8 mouse cellular contexts compared by ENCODE assay signal in genomic region chr13:107890866-107891821, GRCm38 (mm10).
DNase-seq lines count a peak whose midpoint lies in the region; ATAC-seq and TF ChIP-seq lines count a peak whose summit lies in the region.

No protein-coding gene starts in this region.

- peak overlapping the region; percentile 83 for H3K4me3 ChIP-seq in embryonic facial prominence, embryonic 12.5 days
- peak overlapping the region; percentile 90 for H3K4me3 ChIP-seq in heart, adult 2 months
- H3K4me3 ChIP-seq in limb, embryonic 15.5 days: peak overlapping the region; percentile 73
- H3K4me3 ChIP-seq in midbrain, embryonic 15.5 days: peak overlapping the region; percentile 79
- H3K4me3 ChIP-seq in spleen, adult 2 months (ENCODE audit: extremely low read depth, insufficient read depth, insufficient read length): peak overlapping the region; percentile 64

- H3K4me2 ChIP-seq in embryonic facial prominence, embryonic 12.5 days (replicated peaks): peak overlapping the region; percentile 80
- H3K4me2 ChIP-seq in limb, embryonic 15.5 days: peak overlapping the region; percentile 92
- H3K4me2 ChIP-seq in midbrain, embryonic 15.5 days: peak overlapping the region; percentile 72

- H3K9ac ChIP-seq in embryonic facial prominence, embryonic 12.5 days: peak overlapping the region; percentile 80
- H3K9ac ChIP-seq in heart, adult 2 months (ENCODE audit: low read depth, low read length): peak overlapping the region; percentile 97
- peak overlapping the region; percentile 64 for H3K9ac ChIP-seq in limb, embryonic 15.5 days
- H3K9ac ChIP-seq in midbrain, embryonic 15.5 days: peak overlapping the region; percentile 83

- H3K27me3 ChIP-seq in embryonic facial prominence, embryonic 12.5 days: 0 out of 2 replicates have a peak, but pooled peaks cover 6% of the 10 kb centered on the region
- 0 out of 2 replicates have a peak, but pooled peaks cover 1% of the 10 kb centered on the region for H3K27me3 ChIP-seq in heart, adult 2 months (ENCODE audit: control insufficient read depth, insufficient read depth, low read length)
- 0 out of 2 replicates have a peak, but pooled peaks cover 7% of the 10 kb centered on the region for H3K27me3 ChIP-seq in limb, embryonic 15.5 days
- no peaks in the 10 kb centered on the region for H3K27me3 ChIP-seq in midbrain, embryonic 15.5 days (replicated peaks)
- peaks cover 14% of the 10 kb centered on the region for H3K27me3 ChIP-seq in spleen, adult 2 months (ENCODE audit: control insufficient read depth, insufficient read depth, low read length)

- no peak; the same call in 1 of the 2 replicates for TF ChIP-seq EP300 in heart, adult 2 months (IDR thresholded peaks at IDR 0.05; ENCODE audit: insufficient read depth, low read depth, low read length)

- ATAC-seq in CD4-positive, CD25-positive, alpha-beta regulatory T cell, adult 4 months: no peak
- ATAC-seq in embryonic facial prominence, embryonic 12.5 days (ENCODE audit: insufficient number of reproducible peaks, insufficient read depth, low FRiP score, low TSS enrichment): peak; percentile 14
- peak; percentile 16; the same call in 1 of the 2 replicates for ATAC-seq in limb, embryonic 15.5 days (ENCODE audit: insufficient number of reproducible peaks, low FRiP score, low TSS enrichment, low read depth)
- peak; percentile 16; the same call in 1 of the 2 replicates for ATAC-seq in midbrain, embryonic 15.5 days (replicated peaks)

- peaks cover 5% of the 10 kb centered on the region for H3K79me2 ChIP-seq in heart, adult 2 months (replicated peaks; ENCODE audit: control insufficient read depth, insufficient read depth, low read length)

- intact Hi-C loops in heart, adult 2 months (cut with DNase I): loop anchor here (2.0 to 10.0 kb wide), 7 partner anchors 60 to 426 kb away; no protein-coding TSS in a partner anchor

- peaks cover 14% of the 10 kb centered on the region for H3K4me1 ChIP-seq in embryonic facial prominence, embryonic 12.5 days
- H3K4me1 ChIP-seq in heart, adult 2 months (ENCODE audit: control insufficient read depth, insufficient read depth, low read length): no peaks in the 10 kb centered on the region; the same call in 1 of the 2 replicates
- H3K4me1 ChIP-seq in limb, embryonic 15.5 days: peaks cover 26% of the 10 kb centered on the region
- peaks cover 24% of the 10 kb centered on the region for H3K4me1 ChIP-seq in midbrain, embryonic 15.5 days
- H3K4me1 ChIP-seq in spleen, adult 2 months (ENCODE audit: control insufficient read depth, insufficient read depth, insufficient read length): peaks cover 2% of the 10 kb centered on the region

- peak; percentile 39 for TF ChIP-seq POLR2A in heart, adult 2 months (IDR thresholded peaks at IDR 0.05; ENCODE audit: insufficient read depth, low read depth, low read length)
- no peak for TF ChIP-seq POLR2A in spleen, adult 2 months (IDR thresholded peaks at IDR 0.05; ENCODE audit: low read depth, low read length)

- no peaks in the 10 kb centered on the region for H3K36me3 ChIP-seq in embryonic facial prominence, embryonic 12.5 days
- H3K36me3 ChIP-seq in heart, adult 2 months (ENCODE audit: control insufficient read depth, insufficient read depth, low read length): no peaks in the 10 kb centered on the region
- H3K36me3 ChIP-seq in limb, embryonic 15.5 days: no peaks in the 10 kb centered on the region
- no peaks in the 10 kb centered on the region for H3K36me3 ChIP-seq in midbrain, embryonic 15.5 days (replicated peaks)
- no peaks in the 10 kb centered on the region for H3K36me3 ChIP-seq in spleen, adult 2 months (ENCODE audit: control insufficient read depth, insufficient read depth, low read length)

- no peaks in the 10 kb centered on the region for H3K9me3 ChIP-seq in embryonic facial prominence, embryonic 12.5 days
- H3K9me3 ChIP-seq in limb, embryonic 15.5 days: no peaks in the 10 kb centered on the region
- H3K9me3 ChIP-seq in midbrain, embryonic 15.5 days: no peaks in the 10 kb centered on the region

- peak overlapping the region; percentile 96 for H3K27ac ChIP-seq in embryonic facial prominence, embryonic 12.5 days
- H3K27ac ChIP-seq in heart, adult 2 months: peak overlapping the region; percentile 96
- peak overlapping the region; percentile 96 for H3K27ac ChIP-seq in limb, embryonic 15.5 days
- H3K27ac ChIP-seq in midbrain, embryonic 15.5 days: peak overlapping the region; percentile 98
- H3K27ac ChIP-seq in spleen, adult 2 months (ENCODE audit: insufficient read depth, low read length): peak overlapping the region; percentile 99

- WGBS in embryonic facial prominence, embryonic 12.5 days: under 1% methylated on average over 94 of the region's 95 CpGs
- under 1% methylated on average over 87 of the region's 95 CpGs for WGBS in heart, adult 2 months
- WGBS in limb, embryonic 15.5 days: under 1% methylated on average over 95 of the region's 95 CpGs
- WGBS in midbrain, embryonic 15.5 days: under 1% methylated on average over 95 of the region's 95 CpGs
- WGBS in spleen, adult 2 months: under 1% methylated on average over 95 of the region's 95 CpGs

- DNase-seq in CD4-positive, CD25-positive, alpha-beta regulatory T cell, adult 2 months (ENCODE audit: low read depth, low spot score): peak; percentile 66
- DNase-seq in heart, adult 2 months: peak; percentile 67 to 84
- DNase-seq in kidney, adult 8-10 months: peak; percentile 80 to 83
- DNase-seq in spleen, adult 2 months (ENCODE audit: low read depth in 1 of 2, low spot score in 2 of 2): peak in 1 of 2 experiments; percentile 36

- peak; percentile 48 for TF ChIP-seq CTCF in heart, adult 2 months (IDR thresholded peaks at IDR 0.05)
- no peak for TF ChIP-seq CTCF in spleen, adult 2 months (IDR thresholded peaks at IDR 0.05; ENCODE audit: extremely low read depth, insufficient read depth, insufficient read length, insufficient replicate concordance)
